Mouse (Mus musculus) liver, embryonic 15.5 days (tissue): ENCODE measurements around the gene C130050O18Rik. TPM values are rescaled to one million over a fixed set of nuclear protein-coding genes. Genes with fewer than 3 reads are reported as not detected.
"Not testable (repeated sequence)": the region's sequence is repeated elsewhere in the genome, so short reads cannot be mapped to it uniquely, and the experiment has no call there.

ENCODE experiments used
- ATAC-seq: fragments of 200-750 bp; cut with Nextera tagmentation; 2 replicates; pipeline ENCODE4 v1.8.0; 2017; ENCODE audit warnings: moderate number of reproducible peaks, mild to moderate bottlenecking, moderate library complexity; ENCODE audit not compliant: insufficient read depth
- H3K27ac ChIP-seq: fragments of 300-500 bp; sonication (generic); replicated peaks from 2 replicates; pipeline ENCODE4 v1.5.1; 2015; ENCODE audit warnings: mild to moderate bottlenecking, inconsistent platforms
- H3K27me3 ChIP-seq: fragments of 300-500 bp; sonication (generic); 2 replicates; pipeline ENCODE4 v1.6.1; 2015; ENCODE audit warnings: mild to moderate bottlenecking, inconsistent platforms
- H3K36me3 ChIP-seq: fragments of 300-500 bp; sonication (generic); replicated peaks from 2 replicates; pipeline ENCODE4 v1.6.1; 2015; ENCODE audit warnings: moderate library complexity, mild to moderate bottlenecking, inconsistent platforms
- H3K4me1 ChIP-seq: fragments of 300-500 bp; sonication (generic); replicated peaks from 2 replicates; pipeline ENCODE4 v1.6.1; 2015; ENCODE audit warnings: inconsistent platforms
- H3K4me2 ChIP-seq: fragments of 300-500 bp; sonication (generic); 2 replicates; pipeline ENCODE4 v1.6.1; 2015; ENCODE audit warnings: moderate library complexity, mild to moderate bottlenecking, inconsistent platforms
- H3K4me3 ChIP-seq: fragments of 300-500 bp; sonication (generic); replicated peaks from 2 replicates; pipeline ENCODE4 v1.5.1; 2015; ENCODE audit warnings: mild to moderate bottlenecking, inconsistent platforms
- H3K9ac ChIP-seq: fragments of 300-500 bp; sonication (generic); 2 replicates; pipeline ENCODE4 v1.6.1; 2015; ENCODE audit warnings: moderate library complexity, mild to moderate bottlenecking, inconsistent platforms
- H3K9me3 ChIP-seq: fragments of 300-500 bp; sonication (generic); replicated peaks from 2 replicates; pipeline ENCODE4 v1.6.1; 2016; ENCODE audit warnings: inconsistent platforms
- WGBS: fragments of 180-500 bp; shearing (Covaris S2); methylation state at CpG from one replicate; pipeline ENCODE4 v1.1.7; 2015; ENCODE audit warnings: mixed read lengths; ENCODE audit not compliant: insufficient replicate concordance; 5-methylcytosine and 5-hydroxymethylcytosine counted together
- polyA plus RNA-seq: library from polyadenylated mRNA; unstranded; fragments of >200 nt; fragmentation: Nextera tagmentation; extraction: Ambion mirVana; gene quantifications from 2 replicates; pipeline ENCODE4 v1.2.1, GENCODE M21; 2015

The C130050O18Rik gene
- polyA plus RNA-seq, 1 experiment from 2014 or later: 1.9 TPM

- H3K4me1 ChIP-seq: peaks cover 95% of the 10 kb centered on the region
- H3K27me3 ChIP-seq: no peaks in the 10 kb centered on the region
- 5% methylated on average over 6 of the region's 6 CpGs for WGBS
- peak overlapping the region; percentile 68 for H3K4me3 ChIP-seq
- no peaks in the 10 kb centered on the region for H3K9me3 ChIP-seq
- peak; percentile 85 for ATAC-seq
- peaks cover 59% of the 10 kb centered on the region for H3K36me3 ChIP-seq
- peak overlapping the region; percentile 87 for H3K4me2 ChIP-seq
- H3K9ac ChIP-seq: peak overlapping the region; percentile 89
- H3K27ac ChIP-seq: peak overlapping the region; percentile 100
Observed at GRCm38 (mm10) chr5:139389676-139390061, 15.4 kb upstream of the C130050O18Rik start.

GRCm38 (mm10) chr5:139390324-139391119 lies 14.6 kb upstream of the C130050O18Rik start:
- ATAC-seq: peak; percentile 12
- H3K4me3 ChIP-seq: peak overlapping the region; percentile 68
- not testable (repeated sequence) for H3K27me3 ChIP-seq, H3K9me3 ChIP-seq
- H3K4me2 ChIP-seq: peak overlapping the region; percentile 87
- peak overlapping the region; percentile 100 for H3K27ac ChIP-seq
- peaks cover 95% of the 10 kb centered on the region for H3K4me1 ChIP-seq
- H3K9ac ChIP-seq: peak overlapping the region; percentile 89
- 40% methylated on average over 5 of the region's 5 CpGs for WGBS
- H3K36me3 ChIP-seq: peaks cover 59% of the 10 kb centered on the region

- peaks cover 94% of the 10 kb centered on the region for H3K4me1 ChIP-seq
- H3K27ac ChIP-seq: peak overlapping the region; percentile 100
- ATAC-seq: no peak
- peak overlapping the region; percentile 87 for H3K4me2 ChIP-seq
- H3K9me3 ChIP-seq: no peaks in the 10 kb centered on the region
- peaks cover 61% of the 10 kb centered on the region for H3K36me3 ChIP-seq
- H3K27me3 ChIP-seq: no peaks in the 10 kb centered on the region
- peak overlapping the region; percentile 68 for H3K4me3 ChIP-seq
- 76% methylated on average over 11 of the region's 11 CpGs for WGBS
- H3K9ac ChIP-seq: peak overlapping the region; percentile 89
Observed at GRCm38 (mm10) chr5:139391309-139391990, 13.6 kb upstream of the C130050O18Rik start.

- Histone ChIP-seq H3K4me3 (peak overlapping the region; percentile 68; the same call in 1 of the 2 replicates), H3K9ac (peak overlapping the region; percentile 89), H3K27ac (peak overlapping the region; percentile 100), H3K27me3 (no peaks in the 10 kb centered on the region), H3K4me1 (peaks cover 94% of the 10 kb centered on the region), H3K4me2 (peak overlapping the region; percentile 87), H3K9me3 (no peaks in the 10 kb centered on the region), H3K36me3 (peaks cover 59% of the 10 kb centered on the region)
- 93% methylated on average over 37 of the region's 37 CpGs for WGBS
- no peak for ATAC-seq
Observed at GRCm38 (mm10) chr5:139392219-139393196, 12.6 kb upstream of the C130050O18Rik start.

- Histone ChIP-seq H3K27ac (peak overlapping the region; percentile 100), H3K36me3 (peaks cover 59% of the 10 kb centered on the region), H3K4me3 (no peak overlapping the region), H3K9me3 (no peaks in the 10 kb centered on the region), H3K9ac (no peak overlapping the region), H3K4me1 (peaks cover 94% of the 10 kb centered on the region), H3K4me2 (peak overlapping the region; percentile 87), H3K27me3 (no peaks in the 10 kb centered on the region)
- 88% methylated on average over 16 of the region's 16 CpGs for WGBS
- ATAC-seq: no peak
Observed at GRCm38 (mm10) chr5:139393197-139393588, 11.9 kb upstream of the C130050O18Rik start.

- 18% methylated on average over 7 of the region's 7 CpGs for WGBS
- peaks cover 90% of the 10 kb centered on the region for H3K4me1 ChIP-seq
- ATAC-seq: peak; percentile 16
- H3K4me2 ChIP-seq: peak overlapping the region; percentile 87
- no peaks in the 10 kb centered on the region for H3K27me3 ChIP-seq
- no peak overlapping the region for H3K4me3 ChIP-seq
- H3K9me3 ChIP-seq: no peaks in the 10 kb centered on the region
- peak overlapping the region; percentile 100 for H3K27ac ChIP-seq
- peak overlapping the region; percentile 26 for H3K9ac ChIP-seq
- peaks cover 59% of the 10 kb centered on the region for H3K36me3 ChIP-seq
Observed at GRCm38 (mm10) chr5:139394399-139394798, 10.7 kb upstream of the C130050O18Rik start.

GRCm38 (mm10) chr5:139395528-139395927 lies 9.6 kb upstream of the C130050O18Rik start:
- no peak for ATAC-seq
- Histone ChIP-seq H3K36me3 (peaks cover 59% of the 10 kb centered on the region), H3K27me3 (no peaks in the 10 kb centered on the region), H3K4me3 (no peak overlapping the region), H3K4me1 (peaks cover 82% of the 10 kb centered on the region), H3K27ac (peak overlapping the region; percentile 100), H3K9ac (no peak overlapping the region), H3K9me3 (no peaks in the 10 kb centered on the region), H3K4me2 (no peak overlapping the region)
- 80% methylated on average over 4 of the region's 4 CpGs for WGBS

GRCm38 (mm10) chr5:139397359-139397916 lies 7.6 kb upstream of the C130050O18Rik start:
- Histone ChIP-seq H3K27ac (peak overlapping the region; percentile 73), H3K9me3 (no peaks in the 10 kb centered on the region), H3K27me3 (no peaks in the 10 kb centered on the region), H3K4me2 (no peak overlapping the region), H3K4me3 (no peak overlapping the region), H3K36me3 (peaks cover 41% of the 10 kb centered on the region), H3K9ac (0 out of 2 replicates have a peak overlapping the region, but pooled peaks have one; percentile 22), H3K4me1 (peaks cover 65% of the 10 kb centered on the region)
- WGBS: 76% methylated on average over 4 of the region's 4 CpGs
- no peak for ATAC-seq

GRCm38 (mm10) chr5:139397959-139398753 lies 6.9 kb upstream of the C130050O18Rik start:
- H3K9me3 ChIP-seq: no peaks in the 10 kb centered on the region
- WGBS: 14% methylated on average over 5 of the region's 5 CpGs
- H3K27me3 ChIP-seq: no peaks in the 10 kb centered on the region
- H3K9ac ChIP-seq: peak overlapping the region; percentile 39
- H3K36me3 ChIP-seq: peaks cover 33% of the 10 kb centered on the region
- peak overlapping the region; percentile 73 for H3K27ac ChIP-seq
- H3K4me3 ChIP-seq: no peak overlapping the region
- H3K4me2 ChIP-seq: peak overlapping the region; percentile 25
- peaks cover 59% of the 10 kb centered on the region for H3K4me1 ChIP-seq
- ATAC-seq: peak; percentile 67

GRCm38 (mm10) chr5:139398786-139399185 lies 6.3 kb upstream of the C130050O18Rik start:
- Histone ChIP-seq H3K4me3 (no peak overlapping the region), H3K4me2 (peak overlapping the region; percentile 25), H3K36me3 (peaks cover 27% of the 10 kb centered on the region), H3K27me3 (no peaks in the 10 kb centered on the region), H3K27ac (no peak overlapping the region), H3K9me3 (no peaks in the 10 kb centered on the region), H3K9ac (peak overlapping the region; percentile 39; the same call in 1 of the 2 replicates), H3K4me1 (peaks cover 59% of the 10 kb centered on the region)
- ATAC-seq: no peak
- WGBS: 73% methylated on average over 5 of the region's 5 CpGs
